Comparison of ENCODE assay signal across 9 mouse cellular contexts in the genomic region with DNA sequence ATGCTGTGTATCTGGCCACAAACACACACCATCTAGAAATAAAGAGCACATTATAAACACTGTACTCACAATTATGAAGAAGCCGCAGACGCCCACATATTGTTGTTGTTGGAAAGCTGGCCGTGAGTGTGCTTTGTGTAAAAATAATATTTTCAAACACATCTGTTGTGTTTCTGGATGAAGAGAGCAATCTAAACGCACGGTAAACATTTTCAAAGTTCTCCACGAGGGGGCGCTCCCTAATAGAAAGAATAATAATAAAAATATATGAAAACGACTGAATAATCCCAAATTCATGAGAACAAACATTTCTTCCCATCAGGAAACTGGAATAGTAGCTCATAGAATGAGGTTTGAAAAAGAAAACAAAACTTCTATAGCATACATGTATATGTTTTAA.
DNase-seq lines count a peak whose midpoint lies in the region; ATAC-seq and TF ChIP-seq lines count a peak whose summit lies in the region.
"Had no signal": no experiment of that assay in that cellular context is flagged by ENCODE, and none has a peak within 500 bp of the region (broad histone marks: within the 10 kb centered on the region; RNA-seq: fewer than 3 reads in every experiment).

No protein-coding gene starts in this region.

- intact Hi-C loops in gastrocnemius, postnatal 14 days (cut with DNase I; ENCODE audit: low total_unique reads), result loop anchor here (5.0 to 10.0 kb wide), 2 partner anchors 506 to 778 kb away; no protein-coding TSS in a partner anchor
- intact Hi-C loops in left cerebral cortex, adult 2 months (cut with DNase I), result loop anchor here (2.0 to 5.0 kb wide), 3 partner anchors 502 to 778 kb away; no protein-coding TSS in a partner anchor

- 24% methylated on average over 8 of the region's 8 CpGs for WGBS in midbrain, postnatal 0 days
- WGBS in midbrain, embryonic 10.5 days, result 20% methylated on average over 8 of the region's 8 CpGs

- TF ChIP-seq CTCF in midbrain, postnatal 0 days (IDR thresholded peaks at IDR 0.05), result peak; percentile 65
- TF ChIP-seq CTCF in left cerebral cortex, adult 2 months (IDR thresholded peaks at IDR 0.05), result peak; percentile 66

- H3K4me1 ChIP-seq in midbrain, postnatal 0 days (ENCODE audit: insufficient read depth, low read length), result no peaks in the 10 kb centered on the region
- no peaks in the 10 kb centered on the region for H3K4me1 ChIP-seq in midbrain, embryonic 10.5 days
- H3K4me1 ChIP-seq: limb, embryonic 15.5 days had no signal

- no peaks in the 10 kb centered on the region for H3K27me3 ChIP-seq in midbrain, postnatal 0 days (ENCODE audit: insufficient read depth, low read length)
- H3K27me3 ChIP-seq in midbrain, embryonic 10.5 days (ENCODE audit: low read depth, poor library complexity, severe bottlenecking), result no peaks in the 10 kb centered on the region
- H3K27me3 ChIP-seq: limb, embryonic 15.5 days had no signal

- H3K4me2 ChIP-seq in midbrain, postnatal 0 days (ENCODE audit: low read depth, low read length, poor library complexity, severe bottlenecking), result no peak overlapping the region
- H3K4me2 ChIP-seq: limb, embryonic 15.5 days had no signal

- no peak overlapping the region for H3K4me3 ChIP-seq in midbrain, postnatal 0 days (ENCODE audit: low read depth, low read length)
- no peak overlapping the region for H3K4me3 ChIP-seq in midbrain, embryonic 10.5 days
- H3K4me3 ChIP-seq in left cerebral cortex, adult 2 months, result no peak overlapping the region
- H3K4me3 ChIP-seq: limb, embryonic 15.5 days had no signal

- no peaks in the 10 kb centered on the region for H3K9me3 ChIP-seq in midbrain, postnatal 0 days (ENCODE audit: low read length)
- no peaks in the 10 kb centered on the region for H3K9me3 ChIP-seq in midbrain, embryonic 10.5 days (replicated peaks)
- H3K9me3 ChIP-seq: limb, embryonic 15.5 days had no signal

- ATAC-seq in midbrain, postnatal 0 days (ENCODE audit: low FRiP score), result no peak
- no peak for ATAC-seq in megakaryocyte-erythroid progenitor cell, adult 5-6 weeks (replicated peaks; ENCODE audit: low FRiP score, low TSS enrichment, poor library complexity, severe bottlenecking)
- no peak for ATAC-seq in CD4-positive, CD25-positive, alpha-beta regulatory T cell, adult 4 months

- H3K27ac ChIP-seq in midbrain, postnatal 0 days (ENCODE audit: low read depth, low read length), result no peak overlapping the region
- no peak overlapping the region for H3K27ac ChIP-seq in midbrain, embryonic 10.5 days (replicated peaks)
- no peak overlapping the region for H3K27ac ChIP-seq in left cerebral cortex, adult 2 months
- H3K27ac ChIP-seq: limb, embryonic 15.5 days had no signal

- no peak overlapping the region for H3K9ac ChIP-seq in midbrain, postnatal 0 days (replicated peaks; ENCODE audit: low read length, poor library complexity, severe bottlenecking)
- H3K9ac ChIP-seq: limb, embryonic 15.5 days had no signal

- no peaks in the 10 kb centered on the region for H3K36me3 ChIP-seq in midbrain, postnatal 0 days (ENCODE audit: insufficient read depth, low read length)
- no peaks in the 10 kb centered on the region for H3K36me3 ChIP-seq in midbrain, embryonic 10.5 days
- H3K36me3 ChIP-seq: limb, embryonic 15.5 days had no signal

- DNase-seq in gastrocnemius, postnatal 14 days, result peak; percentile 3
- DNase-seq in gastrocnemius, adult 18-20 months (ENCODE audit: low spot score), result no peak
- peak; percentile 63 for DNase-seq in midbrain, postnatal 0 days (ENCODE audit: low spot score)
- no peak for DNase-seq in midbrain, embryonic 10.5 days (ENCODE audit: low spot score)
- DNase-seq in cerebellum, postnatal 10 days, result peak; percentile 62 to 71
- peak; percentile 25 to 35 for DNase-seq in left cerebral cortex, adult 2 months (ENCODE audit: extremely low spot score in 1 of 2, low spot score in 2 of 2)

Comparison
In these comparisons a context has a peak if more than half of its experiments do, and no peak if none do; other contexts are left out.
1. DNase-seq: peak in gastrocnemius, postnatal 14 days (single experiment), midbrain, postnatal 0 days (single experiment), cerebellum, postnatal 10 days (2 of 2) and left cerebral cortex, adult 2 months (2 of 2); none in gastrocnemius, adult 18-20 months (single experiment) and midbrain, embryonic 10.5 days (single experiment).